Mouse (Mus musculus) layer of hippocampus, adult 2 months (tissue): ENCODE measurements around the gene Pa2g4. TPM values are rescaled to one million over a fixed set of nuclear protein-coding genes. Genes with fewer than 3 reads are reported as not detected.

Source experiments
- DNase-seq, 2 experiments: peaks; one replicate each; pipeline ENCODE4 v3.0.0; 2022; ENCODE audit warnings: low spot score in 2 of 2
- H3K27ac ChIP-seq: fragments of 200-600 bp; 2 replicates; pipeline ENCODE4 v1.8.1; 2022
- H3K4me3 ChIP-seq: fragments of 200-600 bp; 2 replicates; pipeline ENCODE4 v1.8.1; 2022; ENCODE audit warnings: mild to moderate bottlenecking
- CTCF ChIP-seq: fragments of 200-600 bp; conservative IDR thresholded peaks from 2 replicates; pipeline ENCODE4 v1.8.1; 2022; ENCODE audit warnings: antibody characterized with exemption, mild to moderate bottlenecking, moderate library complexity
- total RNA-seq, 2 experiments: library from RNA; stranded (reverse); gene quantifications; 2 replicates each; pipeline ENCODE4 v1.2.3; 2021

The Pa2g4 gene
- total RNA-seq, 2 experiments from 2014 or later = 61.4 to 64.4 TPM

- DNase-seq = no peak
- TF ChIP-seq CTCF = no peak
- H3K27ac ChIP-seq = peak within 1 kb of the TSS; percentile 50
- H3K4me3 ChIP-seq = peak within 1 kb of the TSS; percentile 65
These were observed 23.8 kb upstream of the Pa2g4 start, which contains the start of gene Erbb3 for GRCm38 (mm10) chr10:128589464-128590192. Gene Erbb3 (minus strand): TSS chr10:128589652.

GRCm38 (mm10) chr10:128588775-128589463, 23.1 kb upstream of the Pa2g4 start:
- peak overlapping the region; percentile 50 for H3K27ac ChIP-seq
- no peak for DNase-seq
- no peak for TF ChIP-seq CTCF

GRCm38 (mm10) chr10:128588136-128588535, 22.3 kb upstream of the Pa2g4 start:
- DNase-seq = no peak
- H3K4me3 ChIP-seq = peak overlapping the region; percentile 65; the same call in 1 of the 2 replicates
- TF ChIP-seq CTCF = no peak
- H3K27ac ChIP-seq = peak overlapping the region; percentile 50

More at GRCm38 (mm10) chr10:128588775-128589463, 23.1 kb upstream of the Pa2g4 start:
- H3K4me3 ChIP-seq = peak overlapping the region; percentile 65

GRCm38 (mm10) chr10:128587697-128588096, 21.9 kb upstream of the Pa2g4 start:
- TF ChIP-seq CTCF = no peak
- Histone ChIP-seq H3K4me3 (peak overlapping the region; percentile 20; the same call in 1 of the 2 replicates), H3K27ac (peak overlapping the region; percentile 50)
- DNase-seq = no peak

GRCm38 (mm10) chr10:128587120-128587519, 21.3 kb upstream of the Pa2g4 start:
- DNase-seq = no peak
- Histone ChIP-seq H3K4me3 (no peak overlapping the region), H3K27ac (peak overlapping the region; percentile 50)
- no peak for TF ChIP-seq CTCF

GRCm38 (mm10) chr10:128586546-128586945, 20.8 kb upstream of the Pa2g4 start:
- Histone ChIP-seq H3K4me3 (no peak overlapping the region), H3K27ac (peak overlapping the region; percentile 78)
- DNase-seq = no peak
- no peak for TF ChIP-seq CTCF

DNA sequence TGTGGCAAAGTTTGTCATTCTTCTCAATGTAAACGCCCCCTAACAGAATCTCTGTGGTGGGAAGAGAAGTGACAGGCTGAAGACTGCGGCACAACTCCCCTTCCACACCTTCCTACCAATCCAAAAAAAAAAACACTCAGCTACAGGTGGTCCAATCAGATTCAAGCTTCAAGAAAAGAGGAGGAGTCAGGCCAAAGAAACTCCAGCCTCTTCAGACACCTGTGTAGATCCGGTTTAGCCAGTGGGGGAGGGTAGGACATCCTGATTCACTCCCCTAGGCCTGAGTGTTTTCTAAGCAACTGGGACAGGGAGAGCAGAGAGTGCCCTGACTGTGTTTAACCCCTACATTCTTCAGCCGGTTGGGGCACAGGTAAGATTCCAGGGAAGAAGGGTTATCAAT, 18.6 kb upstream of the Pa2g4 start:
- Histone ChIP-seq H3K4me3 (no peak overlapping the region), H3K27ac (peak overlapping the region; percentile 62; the same call in 1 of the 2 replicates)
- no peak for DNase-seq
- no peak for TF ChIP-seq CTCF

GRCm38 (mm10) chr10:128583644-128584043, 17.9 kb upstream of the Pa2g4 start:
- H3K4me3 ChIP-seq = no peak overlapping the region
- TF ChIP-seq CTCF = no peak
- no peak for DNase-seq
- peak overlapping the region; percentile 62; the same call in 1 of the 2 replicates for H3K27ac ChIP-seq

DNA sequence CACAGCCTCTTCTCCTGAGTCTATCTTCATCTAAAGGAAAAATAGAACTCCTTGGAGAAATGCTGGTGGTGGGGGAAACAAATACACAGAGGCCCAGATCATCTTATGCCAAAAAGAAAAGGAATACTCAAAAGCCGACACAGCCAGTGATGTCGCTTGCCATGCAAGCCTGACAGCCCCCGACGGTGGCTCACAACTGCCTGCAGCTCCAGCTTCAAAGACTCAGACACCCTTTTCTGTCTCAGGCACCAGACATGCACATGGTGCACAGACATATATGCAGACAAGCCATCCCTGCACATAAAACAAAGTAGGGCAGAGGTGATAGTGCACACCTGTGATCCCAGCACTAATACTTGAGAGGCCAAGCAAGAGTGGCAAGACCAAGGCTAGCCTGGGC, 13.9 kb upstream of the Pa2g4 start:
- no peak for DNase-seq
- Histone ChIP-seq H3K27ac (no peak overlapping the region), H3K4me3 (no peak overlapping the region)
- TF ChIP-seq CTCF = no peak

- no peak for DNase-seq
- no peak overlapping the region for H3K4me3 ChIP-seq
- TF ChIP-seq CTCF = no peak
- no peak overlapping the region for H3K27ac ChIP-seq
These were observed 13.5 kb upstream of the Pa2g4 start for GRCm38 (mm10) chr10:128579298-128579697.

DNA sequence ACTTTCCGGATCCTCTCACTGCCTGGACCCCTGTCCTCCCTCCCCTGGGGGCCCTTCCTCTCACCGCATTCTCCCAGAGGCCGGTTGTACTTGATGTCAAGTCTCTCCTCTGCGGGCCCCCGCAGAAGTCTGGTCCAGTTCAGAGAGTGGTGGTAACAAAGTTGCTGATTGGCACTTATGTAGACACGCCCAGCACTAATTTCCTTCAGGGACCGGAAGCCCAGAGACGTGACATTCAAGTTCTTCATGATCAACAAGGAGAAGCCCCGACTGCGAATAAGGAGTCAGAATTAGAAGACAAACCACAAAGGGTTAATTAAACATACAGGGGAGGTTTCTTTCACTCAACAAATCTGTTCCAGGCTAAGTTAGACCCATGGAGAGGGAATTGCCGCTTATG, 12.5 kb upstream of the Pa2g4 start:
- no peak for DNase-seq
- TF ChIP-seq CTCF = no peak
- H3K4me3 ChIP-seq = no peak overlapping the region
- no peak overlapping the region for H3K27ac ChIP-seq

- DNase-seq = no peak
- H3K27ac ChIP-seq = no peak overlapping the region
- no peak overlapping the region for H3K4me3 ChIP-seq
- TF ChIP-seq CTCF = peak; percentile 55
These were observed 9.3 kb upstream of the Pa2g4 start for GRCm38 (mm10) chr10:128575063-128575462.

- TF ChIP-seq CTCF = no peak
- Histone ChIP-seq H3K27ac (peak overlapping the region; percentile 93), H3K4me3 (peak overlapping the region; percentile 76)
- no peak for DNase-seq
These were observed 490 bp downstream of the Pa2g4 start for GRCm38 (mm10) chr10:128565206-128565787.
